In genomic region chr11:7135301-7135700, GRCm38 (mm10) we compare ENCODE assay signal across 21 mouse cellular contexts. TPM values are rescaled to one million over a fixed set of nuclear protein-coding genes. Genes with fewer than 3 reads are reported as not detected.
A peak's percentile ranks its signal among the peaks of the same experiment; 100 is the strongest.
DNase-seq lines count a peak whose midpoint lies in the region; ATAC-seq and TF ChIP-seq lines count a peak whose summit lies in the region.
"Had no signal": no experiment of that assay in that cellular context is flagged by ENCODE, and none has a peak within 500 bp of the region (broad histone marks: within the 10 kb centered on the region; RNA-seq: fewer than 3 reads in every experiment).

No protein-coding gene starts in this region.

- no peaks in the 10 kb centered on the region for H3K9me3 ChIP-seq in liver, postnatal 0 days (ENCODE audit: low read length)
- H3K9me3 ChIP-seq in liver, embryonic 12.5 days (replicated peaks): no peaks in the 10 kb centered on the region
- H3K9me3 ChIP-seq in lung, embryonic 16.5 days (ENCODE audit: control insufficient read depth, low read length): no peaks in the 10 kb centered on the region
- no peaks in the 10 kb centered on the region for H3K9me3 ChIP-seq in midbrain, embryonic 16.5 days (replicated peaks; ENCODE audit: control insufficient read depth, low read length, poor library complexity, severe bottlenecking)
- no peaks in the 10 kb centered on the region for H3K9me3 ChIP-seq in midbrain, embryonic 11.5 days (ENCODE audit: control insufficient read depth, low read length)
- H3K9me3 ChIP-seq: forebrain, embryonic 10.5 days; forebrain, embryonic 13.5 days; heart, embryonic 12.5 days; heart, embryonic 15.5 days; hindbrain, embryonic 10.5 days had no signal

- H3K27ac ChIP-seq in liver, postnatal 0 days (ENCODE audit: low read depth): no peak overlapping the region
- no peak overlapping the region for H3K27ac ChIP-seq in liver, embryonic 12.5 days
- H3K27ac ChIP-seq in lung, embryonic 16.5 days (ENCODE audit: low read length): no peak overlapping the region
- H3K27ac ChIP-seq in midbrain, embryonic 16.5 days (ENCODE audit: low read length): no peak overlapping the region
- H3K27ac ChIP-seq in midbrain, embryonic 11.5 days (ENCODE audit: low read depth, low read length): no peak overlapping the region
- no peak overlapping the region for H3K27ac ChIP-seq in thymus, adult 2 months (ENCODE audit: control insufficient read depth, insufficient read depth, low read length)
- H3K27ac ChIP-seq: forebrain, embryonic 13.5 days; heart, embryonic 15.5 days; hindbrain, embryonic 10.5 days; hindbrain, embryonic 14.5 days had no signal

- 0 out of 2 replicates have a peak, but pooled peaks have one; percentile 7 for ATAC-seq in liver, postnatal 0 days
- no peak for ATAC-seq in liver, embryonic 12.5 days
- ATAC-seq in lung, embryonic 16.5 days (ENCODE audit: low read depth): peak; percentile 23; the same call in 1 of the 2 replicates
- peak; percentile 41; the same call in 1 of the 2 replicates for ATAC-seq in midbrain, embryonic 16.5 days
- no peak for ATAC-seq in midbrain, embryonic 11.5 days (ENCODE audit: low FRiP score)
- ATAC-seq: activated CD4-positive, CD25-positive, alpha-beta regulatory T cell, adult 4 months; forebrain, embryonic 13.5 days had no signal

- no peak overlapping the region for H3K4me3 ChIP-seq in liver, postnatal 0 days (ENCODE audit: low read depth, low read length)
- H3K4me3 ChIP-seq in liver, embryonic 12.5 days: no peak overlapping the region
- H3K4me3 ChIP-seq in lung, embryonic 16.5 days (ENCODE audit: low read length): no peak overlapping the region
- no peak overlapping the region for H3K4me3 ChIP-seq in midbrain, embryonic 16.5 days (ENCODE audit: low read depth, low read length)
- no peak overlapping the region for H3K4me3 ChIP-seq in midbrain, embryonic 11.5 days (ENCODE audit: low read depth, low read length)
- no peak overlapping the region for H3K4me3 ChIP-seq in thymus, adult 2 months (ENCODE audit: control insufficient read depth, insufficient read depth, low read length)
- H3K4me3 ChIP-seq: forebrain, embryonic 10.5 days; forebrain, embryonic 13.5 days; heart, embryonic 12.5 days; heart, embryonic 15.5 days; hindbrain, embryonic 10.5 days had no signal

- 74% methylated on average over 6 of the region's 6 CpGs for WGBS in liver, postnatal 0 days (ENCODE audit: insufficient replicate concordance)
- WGBS in liver, embryonic 12.5 days (ENCODE audit: insufficient replicate concordance): 69% methylated on average over 6 of the region's 6 CpGs
- 48% methylated on average over 6 of the region's 6 CpGs for WGBS in lung, embryonic 16.5 days
- 49% methylated on average over 6 of the region's 6 CpGs for WGBS in midbrain, embryonic 16.5 days
- WGBS in midbrain, embryonic 11.5 days: 71% methylated on average over 6 of the region's 6 CpGs
- 91% methylated on average over 6 of the region's 6 CpGs for WGBS in thymus, adult 2 months

- H3K4me2 ChIP-seq in liver, postnatal 0 days (ENCODE audit: low read depth, low read length): no peak overlapping the region
- H3K4me2 ChIP-seq in liver, embryonic 12.5 days: no peak overlapping the region
- no peak overlapping the region for H3K4me2 ChIP-seq in lung, embryonic 16.5 days (ENCODE audit: low read depth, low read length)
- no peak overlapping the region for H3K4me2 ChIP-seq in midbrain, embryonic 16.5 days (ENCODE audit: low read length)
- no peak overlapping the region for H3K4me2 ChIP-seq in midbrain, embryonic 11.5 days
- H3K4me2 ChIP-seq: forebrain, embryonic 13.5 days; heart, embryonic 12.5 days; heart, embryonic 15.5 days; hindbrain, embryonic 14.5 days had no signal

- no peak for DNase-seq in liver, postnatal 0 days
- DNase-seq in lung, postnatal 10 days: no peak
- no peak for DNase-seq in midbrain, embryonic 11.5 days (ENCODE audit: low spot score, missing footprints)
- peak; percentile 25 for DNase-seq in skeletal muscle tissue, adult 2 months (ENCODE audit: low read depth, low spot score)
- no peak for DNase-seq in thymus, adult 2 months
- DNase-seq: adrenal gland, adult 8-10 months; cerebellum, adult 9-10 months; cerebellum, postnatal 14 days had no signal

- H3K36me3 ChIP-seq in liver, postnatal 0 days (replicated peaks; ENCODE audit: insufficient read depth, low read length): no peaks in the 10 kb centered on the region
- no peaks in the 10 kb centered on the region for H3K36me3 ChIP-seq in liver, embryonic 12.5 days
- no peaks in the 10 kb centered on the region for H3K36me3 ChIP-seq in lung, embryonic 16.5 days (ENCODE audit: control insufficient read depth, insufficient read depth, low read length)
- H3K36me3 ChIP-seq in midbrain, embryonic 16.5 days (ENCODE audit: control insufficient read depth, insufficient read depth, low read length): peaks cover 13% of the 10 kb centered on the region
- H3K36me3 ChIP-seq in midbrain, embryonic 11.5 days (ENCODE audit: control insufficient read depth, insufficient read depth, low read length): no peaks in the 10 kb centered on the region
- no peaks in the 10 kb centered on the region for H3K36me3 ChIP-seq in thymus, adult 2 months (ENCODE audit: control insufficient read depth, insufficient read depth, low read length)
- H3K36me3 ChIP-seq: heart, embryonic 12.5 days; heart, embryonic 15.5 days; hindbrain, embryonic 10.5 days had no signal

- TF ChIP-seq POLR2A in thymus, adult 2 months (IDR thresholded peaks at IDR 0.05; ENCODE audit: control insufficient read depth, extremely low read depth, insufficient read depth, low read length, poor library complexity): no peak

- H3K4me1 ChIP-seq in liver, postnatal 0 days (ENCODE audit: insufficient read depth): peaks cover 4% of the 10 kb centered on the region; the same call in 1 of the 2 replicates
- H3K4me1 ChIP-seq in liver, embryonic 12.5 days: peaks cover 7% of the 10 kb centered on the region
- H3K4me1 ChIP-seq in lung, embryonic 16.5 days (replicated peaks; ENCODE audit: control insufficient read depth, insufficient read depth, low read length): 0 out of 2 replicates have a peak, but pooled peaks cover 5% of the 10 kb centered on the region
- H3K4me1 ChIP-seq in midbrain, embryonic 16.5 days (ENCODE audit: control insufficient read depth, insufficient read depth, low read length): no peaks in the 10 kb centered on the region
- no peaks in the 10 kb centered on the region for H3K4me1 ChIP-seq in midbrain, embryonic 11.5 days (ENCODE audit: control insufficient read depth, insufficient read depth, low read length)
- no peaks in the 10 kb centered on the region for H3K4me1 ChIP-seq in thymus, adult 2 months (replicated peaks; ENCODE audit: control insufficient read depth, insufficient read depth, low read length)
- H3K4me1 ChIP-seq: forebrain, embryonic 10.5 days; forebrain, embryonic 13.5 days had no signal

- H3K27me3 ChIP-seq in liver, postnatal 0 days (ENCODE audit: insufficient read depth, low read length): no peaks in the 10 kb centered on the region
- H3K27me3 ChIP-seq in liver, embryonic 12.5 days (replicated peaks): no peaks in the 10 kb centered on the region
- H3K27me3 ChIP-seq in lung, embryonic 16.5 days (ENCODE audit: control insufficient read depth, insufficient read depth, low read depth, low read length): no peaks in the 10 kb centered on the region
- H3K27me3 ChIP-seq in midbrain, embryonic 16.5 days (ENCODE audit: control insufficient read depth, insufficient read depth, low read depth, low read length): no peaks in the 10 kb centered on the region
- H3K27me3 ChIP-seq in midbrain, embryonic 11.5 days (ENCODE audit: control insufficient read depth, insufficient read depth, low read length): no peaks in the 10 kb centered on the region
- no peaks in the 10 kb centered on the region for H3K27me3 ChIP-seq in thymus, adult 2 months (ENCODE audit: control insufficient read depth, insufficient read depth, low read length)
- H3K27me3 ChIP-seq: forebrain, embryonic 13.5 days; heart, embryonic 12.5 days; heart, embryonic 15.5 days had no signal

- TF ChIP-seq CTCF in liver, postnatal 0 days (IDR thresholded peaks at IDR 0.05; ENCODE audit: low read depth): no peak
- no peak for TF ChIP-seq CTCF in thymus, adult 2 months (IDR thresholded peaks at IDR 0.05; ENCODE audit: borderline replicate concordance, control insufficient read depth, extremely low read depth, insufficient read depth, low read length, poor library complexity)

- no peak overlapping the region for H3K9ac ChIP-seq in liver, postnatal 0 days (replicated peaks)
- H3K9ac ChIP-seq in liver, embryonic 12.5 days: no peak overlapping the region
- no peak overlapping the region for H3K9ac ChIP-seq in lung, embryonic 16.5 days (ENCODE audit: low read length)
- H3K9ac ChIP-seq in midbrain, embryonic 16.5 days (ENCODE audit: low read depth, low read length): no peak overlapping the region
- H3K9ac ChIP-seq in midbrain, embryonic 11.5 days (ENCODE audit: low read length): no peak overlapping the region
- H3K9ac ChIP-seq: forebrain, embryonic 13.5 days; heart, embryonic 12.5 days; heart, embryonic 15.5 days; hindbrain, embryonic 14.5 days had no signal

- no peak for TF ChIP-seq EP300 in liver, postnatal 0 days (IDR thresholded peaks at IDR 0.05; ENCODE audit: low read depth)

RNA-seq across cellular contexts. Expression of gene Gm11985, which starts 53.1 kb away (rescaled TPM):
- polyA plus RNA-seq in liver, postnatal 0 days (2015; fragmentation: Nextera tagmentation; extraction: Ambion mirVana): 0.11 TPM in 2 replicates
- not detected in 2 replicates for polyA plus RNA-seq in liver, embryonic 12.5 days (2016; fragmentation: Nextera tagmentation; extraction: Ambion mirVana)
- 0.15 TPM in 1 of 2 replicates, not detected in the other for polyA plus RNA-seq in lung, embryonic 16.5 days (2015; fragmentation: Nextera tagmentation; extraction: Ambion mirVana)
- not detected in 2 replicates for polyA plus RNA-seq in midbrain, embryonic 16.5 days (2015; fragmentation: Nextera tagmentation; extraction: Ambion mirVana)
- polyA plus RNA-seq in midbrain, embryonic 11.5 days (2014; fragmentation: Nextera tagmentation; extraction: Ambion mirVana): not detected in 2 replicates
- polyA plus RNA-seq in thymus, adult 2 months (2012; rRNA removed): not detected in 2 replicates
- polyA plus RNA-seq: activated CD4-positive, CD25-positive, alpha-beta regulatory T cell, adult 4 months; embryonic facial prominence, embryonic 11.5 days; embryonic facial prominence, embryonic 14.5 days; forebrain, embryonic 10.5 days; forebrain, embryonic 13.5 days; gonadal fat pad, adult 2 months; heart, embryonic 12.5 days; heart, embryonic 15.5 days; hindbrain, embryonic 10.5 days; hindbrain, embryonic 14.5 days had no signal

Comparison
In these comparisons a context has a peak if more than half of its experiments do, and no peak if none do; other contexts are left out.
1. ATAC-seq: peak in liver, postnatal 0 days (single experiment), lung, embryonic 16.5 days (single experiment) and midbrain, embryonic 16.5 days (single experiment); none in liver, embryonic 12.5 days (single experiment) and midbrain, embryonic 11.5 days (single experiment).